Mouse (Mus musculus): ENCODE results near the gene Sars2.

- TF ChIP-seq CTCF (IDR thresholded peaks at IDR 0.05; ENCODE audit: extremely low read depth, insufficient read depth, insufficient read length, insufficient replicate concordance) (no peak), POLR2A (IDR thresholded peaks at IDR 0.05; ENCODE audit: low read depth, low read length) (no peak)
Observed at GRCm38 (mm10) chr7:28702601-28703143, 39.1 kb upstream of the Sars2 start.

All from spleen, adult 2 months (tissue).